Mouse (Mus musculus): ENCODE results near the gene Med28. TPM values are rescaled to one million over a fixed set of nuclear protein-coding genes. Genes with fewer than 3 reads are reported as not detected.
A peak's percentile ranks its signal among the peaks of the same experiment; 100 is the strongest.

Gene Med28
- 242 and 251 TPM in 2 replicates for polyA plus RNA-seq (2014; fragmentation: Nextera tagmentation; extraction: Ambion mirVana)

DNA sequence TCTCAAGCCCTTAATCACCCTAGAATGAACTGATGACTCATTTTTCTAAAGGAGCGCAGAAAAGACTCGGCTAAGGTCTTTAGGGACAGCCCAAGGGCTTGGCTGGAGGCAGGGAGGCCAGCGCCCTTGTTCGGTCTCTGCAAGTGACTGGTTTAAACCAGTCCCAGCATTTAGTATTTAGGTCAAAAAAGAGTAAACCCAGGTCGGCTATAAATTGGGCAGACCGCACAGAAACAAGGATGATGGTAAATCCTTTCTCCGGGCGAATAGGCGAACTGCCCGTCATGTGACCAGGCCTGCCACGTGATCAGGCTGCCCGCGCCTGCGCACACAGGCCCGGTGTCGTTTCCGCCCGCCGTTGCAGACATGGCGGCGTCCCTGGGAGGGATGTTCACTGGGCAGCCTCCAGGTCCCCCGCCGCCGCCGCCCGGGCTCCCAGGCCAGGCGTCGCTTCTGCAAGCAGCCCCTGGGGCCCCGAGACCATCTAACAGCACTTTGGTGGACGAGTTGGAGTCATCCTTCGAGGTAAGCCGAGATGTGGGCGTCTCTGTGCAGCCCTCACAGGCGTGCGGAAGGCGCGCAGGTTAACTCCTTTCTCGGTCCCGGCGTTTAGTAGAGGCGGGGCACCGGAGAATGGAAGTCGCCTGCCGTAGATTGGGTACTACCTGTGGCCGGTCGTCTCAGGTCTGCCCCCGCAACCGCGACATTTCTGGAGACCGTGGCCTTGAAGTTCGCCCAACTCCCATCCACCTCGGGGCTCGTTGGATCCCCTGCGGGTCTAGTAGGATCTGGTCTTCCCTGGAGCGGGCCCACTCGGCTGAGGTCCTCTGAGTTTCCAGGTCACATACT, at the start of gene Med28:
Gene Med28 (plus strand): TSS at position 270 of the 849 bp plus-strand sequence.
- ATAC-seq (ENCODE audit: low read depth): peak; percentile 97
- peaks cover 5% of the 10 kb centered on the region for H3K36me3 ChIP-seq (ENCODE audit: control insufficient read depth, insufficient read depth, low read length)
- H3K9ac ChIP-seq (replicated peaks; ENCODE audit: low read depth, low read length): peak within 1 kb of the TSS; percentile 92
- H3K27me3 ChIP-seq (ENCODE audit: control insufficient read depth, insufficient read depth, low read length): no peaks in the 10 kb centered on the region
- no peaks in the 10 kb centered on the region for H3K9me3 ChIP-seq (ENCODE audit: control insufficient read depth, low read length)
- peaks cover 10% of the 10 kb centered on the region for H3K4me1 ChIP-seq (ENCODE audit: control insufficient read depth, insufficient read depth, low read length)
- H3K27ac ChIP-seq (ENCODE audit: low read depth, low read length): peak within 1 kb of the TSS; percentile 78
- WGBS: 2% methylated on average over 56 of the region's 56 CpGs
- peak within 1 kb of the TSS; percentile 82 for H3K4me2 ChIP-seq (ENCODE audit: low read depth, low read length)
- peak within 1 kb of the TSS; percentile 98 for H3K4me3 ChIP-seq (ENCODE audit: low read depth, low read length)

DNA sequence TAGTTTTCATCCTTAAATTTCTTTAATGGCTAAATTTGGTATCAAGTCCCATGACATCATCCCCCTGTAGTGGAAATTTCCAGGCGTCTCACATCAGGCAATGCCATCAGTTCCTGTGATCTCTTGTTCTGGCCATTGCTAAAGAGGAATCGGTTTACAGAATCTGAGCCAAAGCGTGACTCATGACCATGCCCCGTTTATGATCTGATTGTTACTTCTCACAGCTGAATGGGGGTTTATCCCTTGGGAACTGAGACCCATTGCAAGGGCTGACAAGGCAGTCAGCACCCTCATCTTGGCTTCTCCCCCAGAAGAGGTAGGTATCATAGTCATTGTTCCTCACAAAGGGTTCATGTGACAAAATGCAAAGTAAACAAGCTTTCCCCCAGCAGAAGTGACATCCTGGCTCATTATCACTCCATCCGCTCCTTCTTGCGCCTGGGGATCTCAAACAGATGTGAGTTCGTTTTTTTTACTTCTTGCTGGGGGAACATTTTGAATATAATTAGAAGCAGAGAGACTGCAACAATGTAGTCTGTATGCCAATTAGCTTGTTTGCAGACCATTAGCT, 47.1 kb upstream of the Med28 start:
- no peaks in the 10 kb centered on the region for H3K9me3 ChIP-seq (ENCODE audit: control insufficient read depth, low read length)
- no peak overlapping the region for H3K27ac ChIP-seq (ENCODE audit: low read depth, low read length)
- no peak overlapping the region for H3K9ac ChIP-seq (replicated peaks; ENCODE audit: low read depth, low read length)
- 57% methylated on average over 7 of the region's 7 CpGs for WGBS
- ATAC-seq (ENCODE audit: low read depth): no peak
- H3K4me1 ChIP-seq (ENCODE audit: control insufficient read depth, insufficient read depth, low read length): no peaks in the 10 kb centered on the region
- no peak overlapping the region for H3K4me3 ChIP-seq (ENCODE audit: low read depth, low read length)
- no peaks in the 10 kb centered on the region for H3K36me3 ChIP-seq (ENCODE audit: control insufficient read depth, insufficient read depth, low read length)
- H3K4me2 ChIP-seq (ENCODE audit: low read depth, low read length): no peak overlapping the region
- no peaks in the 10 kb centered on the region for H3K27me3 ChIP-seq (ENCODE audit: control insufficient read depth, insufficient read depth, low read length)

DNA sequence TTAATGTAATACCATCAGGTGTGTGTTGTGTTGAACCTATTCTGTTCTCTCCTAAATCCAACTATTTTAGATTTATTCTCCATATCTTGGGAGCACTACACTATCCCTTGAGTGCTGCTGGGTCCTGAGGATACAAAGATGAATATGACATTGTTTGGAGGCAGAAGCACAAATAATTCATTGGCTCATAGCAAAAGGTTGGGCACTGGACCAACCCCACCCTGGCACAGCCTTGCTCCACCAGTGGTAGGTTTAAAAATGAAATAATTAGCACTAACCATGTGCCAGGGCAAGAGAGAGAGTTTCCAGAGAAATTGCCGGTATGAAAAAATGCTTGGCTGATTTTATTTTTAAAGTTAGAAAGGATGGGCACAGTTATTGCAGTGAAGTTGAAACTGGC, 46.5 kb upstream of the Med28 start:
- Histone ChIP-seq H3K27ac (ENCODE audit: low read depth, low read length) (no peak overlapping the region), H3K4me1 (ENCODE audit: control insufficient read depth, insufficient read depth, low read length) (no peaks in the 10 kb centered on the region), H3K4me3 (ENCODE audit: low read depth, low read length) (no peak overlapping the region), H3K9ac (replicated peaks; ENCODE audit: low read depth, low read length) (no peak overlapping the region), H3K4me2 (ENCODE audit: low read depth, low read length) (no peak overlapping the region), H3K27me3 (ENCODE audit: control insufficient read depth, insufficient read depth, low read length) (no peaks in the 10 kb centered on the region), H3K9me3 (ENCODE audit: control insufficient read depth, low read length) (no peaks in the 10 kb centered on the region), H3K36me3 (ENCODE audit: control insufficient read depth, insufficient read depth, low read length) (no peaks in the 10 kb centered on the region)
- 90% methylated on average over 1 of the region's 1 CpGs for WGBS
- ATAC-seq (ENCODE audit: low read depth): no peak

DNA sequence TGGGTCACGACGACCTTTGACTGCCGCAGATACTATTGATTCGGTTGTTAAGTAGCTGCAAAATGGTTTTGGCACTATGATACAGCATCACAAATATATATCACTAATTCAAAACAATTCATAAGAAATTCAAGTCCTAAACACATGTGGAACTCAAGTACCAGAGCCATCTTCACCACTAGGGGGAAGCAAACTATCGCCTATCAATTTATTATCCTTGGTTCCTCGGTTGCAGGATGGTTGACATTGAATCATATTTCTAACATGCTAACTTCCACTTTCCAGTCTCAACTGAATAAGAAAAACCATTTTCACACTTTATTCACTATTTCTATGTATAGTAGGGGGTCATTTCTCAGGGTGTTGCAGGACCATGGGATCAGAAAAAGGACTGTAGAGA, 45.8 kb upstream of the Med28 start:
- no peak overlapping the region for H3K4me2 ChIP-seq (ENCODE audit: low read depth, low read length)
- H3K9ac ChIP-seq (replicated peaks; ENCODE audit: low read depth, low read length): no peak overlapping the region
- no peaks in the 10 kb centered on the region for H3K27me3 ChIP-seq (ENCODE audit: control insufficient read depth, insufficient read depth, low read length)
- no peaks in the 10 kb centered on the region for H3K9me3 ChIP-seq (ENCODE audit: control insufficient read depth, low read length)
- no peaks in the 10 kb centered on the region for H3K36me3 ChIP-seq (ENCODE audit: control insufficient read depth, insufficient read depth, low read length)
- no peak overlapping the region for H3K4me3 ChIP-seq (ENCODE audit: low read depth, low read length)
- WGBS: 29% methylated on average over 6 of the region's 6 CpGs
- H3K4me1 ChIP-seq (ENCODE audit: control insufficient read depth, insufficient read depth, low read length): no peaks in the 10 kb centered on the region
- H3K27ac ChIP-seq (ENCODE audit: low read depth, low read length): no peak overlapping the region
- ATAC-seq (ENCODE audit: low read depth): peak; percentile 62; the same call in 1 of the 2 replicates

DNA sequence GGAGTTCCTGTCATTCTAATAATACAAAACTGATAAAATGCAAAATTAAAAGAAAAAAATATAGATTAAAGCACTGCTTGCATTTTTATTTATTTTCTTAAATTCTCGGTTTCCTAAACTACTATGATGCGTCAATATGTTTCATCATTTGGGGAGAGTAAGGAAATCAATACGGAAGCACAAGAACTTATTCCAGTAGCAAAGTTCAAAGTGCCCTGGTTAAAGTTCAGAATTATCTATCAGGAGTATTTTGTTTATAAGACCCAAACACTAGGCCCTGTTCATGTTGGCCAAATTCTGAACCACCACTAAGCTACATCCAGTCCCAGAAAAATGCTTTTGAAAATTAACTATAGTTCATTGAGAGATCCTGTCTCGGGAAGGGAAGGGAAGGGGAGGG, 45.3 kb upstream of the Med28 start:
- no peak overlapping the region for H3K27ac ChIP-seq (ENCODE audit: low read depth, low read length)
- no peaks in the 10 kb centered on the region for H3K27me3 ChIP-seq (ENCODE audit: control insufficient read depth, insufficient read depth, low read length)
- no peaks in the 10 kb centered on the region for H3K4me1 ChIP-seq (ENCODE audit: control insufficient read depth, insufficient read depth, low read length)
- WGBS: 70% methylated on average over 3 of the region's 4 CpGs
- no peaks in the 10 kb centered on the region for H3K36me3 ChIP-seq (ENCODE audit: control insufficient read depth, insufficient read depth, low read length)
- H3K4me2 ChIP-seq (ENCODE audit: low read depth, low read length): no peak overlapping the region
- no peak for ATAC-seq (ENCODE audit: low read depth)
- no peaks in the 10 kb centered on the region for H3K9me3 ChIP-seq (ENCODE audit: control insufficient read depth, low read length)
- no peak overlapping the region for H3K4me3 ChIP-seq (ENCODE audit: low read depth, low read length)
- no peak overlapping the region for H3K9ac ChIP-seq (replicated peaks; ENCODE audit: low read depth, low read length)

DNA sequence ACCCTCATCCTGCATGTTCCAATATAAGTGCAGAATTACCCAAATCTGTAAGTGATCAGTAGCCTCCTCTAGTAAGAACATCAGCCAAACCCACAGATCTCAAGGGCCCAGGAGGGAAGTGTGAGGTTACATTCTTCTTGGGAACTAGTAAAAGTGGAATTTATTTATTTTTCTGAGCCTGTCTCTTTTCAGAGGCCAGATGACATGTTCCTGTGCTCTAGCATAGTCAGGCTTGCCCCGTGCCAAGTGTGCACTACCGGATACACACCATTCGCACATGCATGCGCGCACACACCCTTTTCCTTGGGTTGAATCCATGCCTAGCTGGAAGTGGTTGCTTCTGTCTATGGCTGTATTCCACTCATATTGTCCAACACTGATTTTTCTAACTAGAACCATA, 44.3 kb upstream of the Med28 start:
- Histone ChIP-seq H3K4me3 (ENCODE audit: low read depth, low read length) (no peak overlapping the region), H3K36me3 (ENCODE audit: control insufficient read depth, insufficient read depth, low read length) (no peaks in the 10 kb centered on the region), H3K9ac (replicated peaks; ENCODE audit: low read depth, low read length) (no peak overlapping the region), H3K27ac (ENCODE audit: low read depth, low read length) (no peak overlapping the region), H3K9me3 (ENCODE audit: control insufficient read depth, low read length) (no peaks in the 10 kb centered on the region), H3K27me3 (ENCODE audit: control insufficient read depth, insufficient read depth, low read length) (no peaks in the 10 kb centered on the region), H3K4me1 (ENCODE audit: control insufficient read depth, insufficient read depth, low read length) (no peaks in the 10 kb centered on the region), H3K4me2 (ENCODE audit: low read depth, low read length) (no peak overlapping the region)
- WGBS: 87% methylated on average over 5 of the region's 5 CpGs
- ATAC-seq (ENCODE audit: low read depth): no peak

DNA sequence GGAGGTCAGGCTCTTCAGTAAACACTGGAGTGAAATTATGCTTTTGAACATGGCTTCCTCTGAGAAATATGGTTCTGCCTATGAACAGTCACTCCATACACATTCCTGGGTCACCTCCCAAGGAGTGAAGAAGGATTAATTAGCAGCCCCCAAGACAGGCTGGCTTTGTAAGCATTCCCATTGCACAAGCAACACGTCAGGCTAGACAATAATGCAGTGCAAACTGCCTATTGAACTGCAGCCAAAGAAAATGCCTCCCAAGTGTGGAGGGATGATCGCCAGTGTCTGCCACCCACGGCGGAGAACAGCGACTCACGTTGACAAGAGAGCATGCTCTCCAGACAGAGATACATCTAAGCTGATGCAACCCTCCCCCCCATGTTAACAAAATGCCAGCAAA, 43.7 kb upstream of the Med28 start:
- Histone ChIP-seq H3K9ac (replicated peaks; ENCODE audit: low read depth, low read length) (no peak overlapping the region), H3K4me2 (ENCODE audit: low read depth, low read length) (no peak overlapping the region), H3K36me3 (ENCODE audit: control insufficient read depth, insufficient read depth, low read length) (no peaks in the 10 kb centered on the region), H3K27me3 (ENCODE audit: control insufficient read depth, insufficient read depth, low read length) (no peaks in the 10 kb centered on the region), H3K27ac (ENCODE audit: low read depth, low read length) (no peak overlapping the region), H3K4me1 (ENCODE audit: control insufficient read depth, insufficient read depth, low read length) (no peaks in the 10 kb centered on the region), H3K9me3 (ENCODE audit: control insufficient read depth, low read length) (no peaks in the 10 kb centered on the region), H3K4me3 (ENCODE audit: low read depth, low read length) (no peak overlapping the region)
- peak; percentile 44; the same call in 1 of the 2 replicates for ATAC-seq (ENCODE audit: low read depth)
- WGBS: 25% methylated on average over 6 of the region's 6 CpGs

DNA sequence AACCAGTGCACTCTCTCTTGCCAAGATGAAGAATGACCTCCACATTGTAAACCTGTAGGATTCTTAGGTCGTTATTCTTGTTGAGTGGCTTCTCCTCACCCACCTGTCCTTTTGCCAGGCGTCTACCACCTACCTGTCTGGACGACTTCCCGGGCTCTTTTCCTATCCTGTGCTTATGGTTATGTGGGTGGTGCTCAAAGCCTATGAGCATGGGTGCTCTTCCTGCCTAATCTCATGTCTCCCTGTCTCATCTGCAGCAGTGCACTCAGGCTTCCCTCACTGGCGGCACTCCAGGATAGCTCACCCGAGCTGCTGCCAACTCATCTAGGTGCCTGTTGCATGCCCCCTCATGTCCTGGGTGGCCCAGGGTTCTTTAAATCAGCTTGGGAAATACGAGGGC, 42.4 kb upstream of the Med28 start:
- Histone ChIP-seq H3K4me1 (ENCODE audit: control insufficient read depth, insufficient read depth, low read length) (no peaks in the 10 kb centered on the region), H3K27ac (ENCODE audit: low read depth, low read length) (no peak overlapping the region), H3K27me3 (ENCODE audit: control insufficient read depth, insufficient read depth, low read length) (no peaks in the 10 kb centered on the region), H3K9ac (replicated peaks; ENCODE audit: low read depth, low read length) (no peak overlapping the region), H3K4me2 (ENCODE audit: low read depth, low read length) (no peak overlapping the region), H3K9me3 (ENCODE audit: control insufficient read depth, low read length) (no peaks in the 10 kb centered on the region), H3K4me3 (ENCODE audit: low read depth, low read length) (no peak overlapping the region), H3K36me3 (ENCODE audit: control insufficient read depth, insufficient read depth, low read length) (no peaks in the 10 kb centered on the region)
- WGBS: 83% methylated on average over 7 of the region's 7 CpGs
- ATAC-seq (ENCODE audit: low read depth): no peak

DNA sequence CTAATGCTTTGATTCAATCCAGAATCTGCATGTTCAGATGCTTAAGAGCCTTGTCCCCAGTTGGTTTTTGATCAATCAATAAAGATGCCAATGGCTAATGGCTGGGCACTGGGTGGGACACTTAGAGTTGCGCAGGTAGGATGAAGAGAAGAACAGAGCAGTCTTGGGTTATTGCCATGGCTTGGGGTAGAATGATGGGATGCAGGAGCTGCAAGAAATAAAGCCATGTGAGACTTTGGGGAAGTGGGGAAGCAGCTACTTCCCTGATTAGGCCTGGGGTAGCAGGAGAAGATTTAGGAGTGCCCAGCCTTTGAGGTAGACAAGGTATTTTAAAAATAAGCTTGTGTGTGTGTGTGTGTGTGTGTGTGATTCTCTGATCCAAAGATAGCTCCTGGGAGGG, 40.0 kb upstream of the Med28 start:
- Histone ChIP-seq H3K4me2 (ENCODE audit: low read depth, low read length) (no peak overlapping the region), H3K9ac (replicated peaks; ENCODE audit: low read depth, low read length) (no peak overlapping the region), H3K9me3 (ENCODE audit: control insufficient read depth, low read length) (no peaks in the 10 kb centered on the region), H3K27ac (ENCODE audit: low read depth, low read length) (no peak overlapping the region), H3K4me1 (ENCODE audit: control insufficient read depth, insufficient read depth, low read length) (no peaks in the 10 kb centered on the region), H3K4me3 (ENCODE audit: low read depth, low read length) (no peak overlapping the region), H3K36me3 (ENCODE audit: control insufficient read depth, insufficient read depth, low read length) (no peaks in the 10 kb centered on the region), H3K27me3 (ENCODE audit: control insufficient read depth, insufficient read depth, low read length) (no peaks in the 10 kb centered on the region)
- no peak for ATAC-seq (ENCODE audit: low read depth)
- WGBS: 93% methylated on average over 1 of the region's 1 CpGs
